Mouse (Mus musculus): ENCODE data around the gene Dsn1.

Gene Dsn1

GRCm38 (mm10) chr2:157006511-157007233 lies at the start of gene Dsn1:
Dsn1 (minus strand) TSS chr2:157007154.
- peak; percentile 90 for DNase-seq

DNA sequence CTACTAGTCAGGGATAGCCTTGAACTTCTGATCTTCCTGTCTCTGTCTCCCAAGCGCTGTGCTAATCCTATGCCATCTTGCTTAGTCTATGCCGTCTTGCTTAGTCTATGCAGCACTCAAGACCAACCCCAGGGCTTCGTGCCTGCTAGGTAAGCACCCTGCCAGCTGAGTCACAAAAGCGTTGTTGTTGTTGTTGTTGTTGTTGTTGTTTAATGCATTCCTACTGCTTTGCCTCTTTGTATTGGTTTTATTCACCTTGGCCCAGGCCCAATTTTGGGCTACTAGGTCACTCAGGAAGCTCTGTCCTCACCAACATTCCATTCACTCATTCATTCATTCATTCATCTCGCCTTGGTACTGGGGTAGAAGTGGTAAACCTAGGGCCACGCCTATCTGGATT lies 48.8 kb upstream of the Dsn1 start:
- no peak for DNase-seq

DNA sequence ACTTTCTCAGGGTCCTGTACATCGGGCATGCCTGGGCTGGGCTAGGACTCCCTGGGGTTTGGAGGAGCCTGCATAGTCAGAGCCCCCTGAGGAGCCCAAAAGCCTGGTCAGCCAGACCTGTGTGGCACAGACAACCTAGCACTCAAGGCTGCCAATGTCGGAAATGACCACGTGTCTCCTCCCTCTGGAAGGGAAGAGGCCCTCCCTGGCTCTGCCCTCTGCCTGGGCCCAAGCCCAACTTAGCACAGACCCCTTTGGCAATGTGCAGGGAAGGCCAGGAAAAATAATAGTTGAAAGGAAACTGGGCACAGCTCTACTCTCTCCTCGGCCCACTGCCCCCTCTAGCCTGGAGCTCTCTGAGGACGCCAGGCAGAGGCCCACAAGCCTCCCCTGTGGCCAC lies 47.9 kb upstream of the Dsn1 start:
- DNase-seq, result no peak

GRCm38 (mm10) chr2:157054297-157054696 lies 47.3 kb upstream of the Dsn1 start:
- no peak for DNase-seq

DNA sequence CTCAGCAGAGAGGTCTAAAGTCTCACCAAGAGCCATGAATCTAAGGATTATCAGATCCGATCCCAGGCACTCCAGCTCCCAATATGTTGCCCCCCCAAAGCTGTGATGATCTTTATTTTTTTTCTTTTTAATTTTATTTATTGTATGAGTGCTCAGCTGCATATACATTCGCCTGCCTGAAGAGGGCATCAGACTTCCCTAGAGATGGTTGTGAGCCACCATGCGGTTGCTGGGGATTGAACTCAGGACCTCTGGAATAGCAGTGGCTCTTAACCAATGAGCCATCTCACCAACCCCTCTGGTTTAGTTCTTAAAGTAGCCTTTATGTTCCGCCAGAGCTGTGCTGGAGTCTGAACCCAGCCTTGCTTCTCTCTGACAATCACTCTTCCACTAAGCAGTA lies 46.8 kb upstream of the Dsn1 start:
- no peak for DNase-seq

DNA sequence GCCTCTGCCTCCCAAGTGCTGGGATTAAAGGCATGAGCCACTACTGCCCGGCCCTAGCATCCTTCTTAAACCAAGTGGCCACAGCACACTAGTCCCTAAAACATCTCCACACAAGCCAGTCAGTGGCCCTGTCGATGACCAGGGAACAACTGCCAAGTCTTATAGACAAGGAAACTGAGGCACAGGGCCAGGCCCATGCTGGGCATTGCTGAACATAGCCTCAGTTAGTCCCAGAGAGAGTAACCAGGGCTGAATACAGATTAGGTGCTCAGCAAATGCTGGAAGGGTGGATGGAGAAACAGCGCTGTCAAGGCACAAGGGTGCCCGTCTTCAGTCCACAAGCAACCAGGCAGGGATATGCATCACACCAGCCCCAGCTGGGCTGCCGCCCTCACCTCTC lies 46.2 kb upstream of the Dsn1 start:
- DNase-seq, result no peak

DNA sequence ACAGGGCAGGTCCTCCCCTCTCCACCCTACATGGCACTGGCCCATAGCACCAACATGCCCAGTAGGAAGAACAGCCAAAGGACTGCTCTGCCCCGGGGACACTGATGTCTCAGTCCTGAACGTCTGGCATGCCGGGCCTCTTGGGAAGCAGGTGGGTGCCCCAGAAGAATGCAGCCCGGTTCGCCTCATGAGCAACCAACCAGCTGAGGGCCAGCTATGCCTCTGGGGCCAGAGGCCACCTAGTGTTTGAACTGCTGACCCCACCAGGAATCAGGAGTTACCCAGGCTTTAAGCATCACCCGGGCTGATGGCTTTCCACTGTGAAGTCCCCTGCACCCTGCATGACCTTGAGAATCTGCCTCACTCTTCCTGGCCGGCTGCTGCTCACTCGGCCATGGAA lies 45.5 kb upstream of the Dsn1 start:
- no peak for DNase-seq

DNA sequence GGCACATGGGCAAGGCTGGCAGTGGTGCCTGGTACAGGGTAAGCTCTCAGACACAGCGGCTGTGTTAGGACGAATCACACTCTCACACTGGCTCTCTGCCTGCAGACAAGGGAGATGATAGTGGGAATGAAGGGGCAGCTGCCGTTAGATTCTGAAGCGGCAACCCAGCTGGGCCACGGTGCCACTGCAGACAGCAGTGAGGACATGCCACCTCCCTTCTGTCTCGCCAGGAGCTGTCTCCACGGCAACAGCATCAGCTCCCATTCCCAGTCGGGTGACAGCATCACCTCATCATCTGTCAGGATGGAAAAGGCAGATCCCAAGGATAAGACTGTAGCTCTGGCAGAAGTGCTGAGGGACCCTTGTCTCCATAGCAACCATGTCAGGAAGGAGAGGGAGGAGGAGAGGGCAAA lies 42.9 kb upstream of the Dsn1 start:
- no peak for DNase-seq

GRCm38 (mm10) chr2:157048395-157049181 lies 41.6 kb upstream of the Dsn1 start:
- no peak for DNase-seq

GRCm38 (mm10) chr2:157046956-157047355 lies 40.0 kb upstream of the Dsn1 start:
- DNase-seq, result no peak

- DNase-seq, result no peak
Measured at GRCm38 (mm10) chr2:157045932-157046331, 39.0 kb upstream of the Dsn1 start.

DNA sequence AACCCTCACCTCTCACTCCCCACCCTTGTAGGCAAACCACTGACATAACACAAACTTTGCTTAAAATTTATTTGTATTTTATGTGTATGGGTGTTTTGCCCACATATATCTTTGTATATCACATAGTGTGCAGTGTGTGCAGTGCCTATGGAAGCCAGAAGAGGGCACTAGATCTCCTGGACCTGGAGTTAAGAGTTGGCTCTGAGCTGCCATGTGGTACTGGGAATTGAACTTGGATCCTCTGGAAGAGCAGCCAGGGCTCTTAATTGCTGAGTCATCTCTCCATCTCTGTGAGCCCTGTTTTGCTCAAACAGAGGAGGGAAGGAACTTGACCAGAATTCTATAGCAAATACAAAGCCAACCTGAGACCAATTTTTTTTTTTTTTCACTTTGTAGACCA lies 37.0 kb upstream of the Dsn1 start:
- DNase-seq, result no peak

DNA sequence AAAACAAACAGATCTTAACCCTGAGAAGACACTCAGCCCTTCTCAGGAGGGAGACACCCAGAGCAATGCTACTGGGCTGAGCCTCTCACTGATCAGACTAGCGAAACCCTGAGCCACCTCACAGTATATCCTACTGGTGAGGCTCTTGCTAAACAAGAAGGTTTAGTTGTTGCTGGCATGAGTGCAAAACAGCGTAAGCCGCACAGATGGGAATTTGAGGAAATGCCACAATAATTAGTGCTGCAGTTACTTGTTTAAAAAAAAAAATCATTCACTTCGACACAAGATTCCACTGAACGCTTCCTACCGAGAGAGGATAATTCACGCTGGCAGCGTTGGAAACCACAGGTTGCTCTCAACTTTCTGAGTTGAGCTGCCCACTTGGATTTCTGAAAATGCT lies 36.6 kb upstream of the Dsn1 start:
- DNase-seq, result no peak

GRCm38 (mm10) chr2:157041421-157041820 lies 34.5 kb upstream of the Dsn1 start:
- DNase-seq, result no peak

- DNase-seq, result no peak
Measured at GRCm38 (mm10) chr2:157040649-157041046, 33.7 kb upstream of the Dsn1 start.

- no peak for DNase-seq
Measured at GRCm38 (mm10) chr2:157039900-157040648, 33.1 kb upstream of the Dsn1 start.

- DNase-seq, result no peak
Measured at GRCm38 (mm10) chr2:157037303-157037702, 30.3 kb upstream of the Dsn1 start.

DNA sequence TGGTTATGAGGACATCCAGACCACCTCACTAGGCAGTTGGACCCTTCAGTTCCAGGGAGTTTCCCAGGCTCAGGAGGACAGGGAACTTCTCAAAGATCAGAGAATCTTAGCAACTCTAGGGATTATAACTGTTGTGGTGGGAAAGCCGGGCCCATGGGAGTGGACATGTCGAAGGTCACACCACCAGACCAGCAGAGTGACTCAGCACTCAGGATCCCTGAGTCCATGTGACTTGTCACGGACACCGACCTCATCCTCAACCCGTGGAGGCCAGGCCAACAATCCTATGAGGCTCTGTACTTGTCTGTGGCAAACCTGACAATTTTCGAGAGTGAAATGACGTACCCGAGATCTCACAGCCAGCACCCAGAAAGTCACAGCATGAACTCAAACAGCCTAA lies 29.4 kb upstream of the Dsn1 start:
- DNase-seq, result peak; percentile 23

DNA sequence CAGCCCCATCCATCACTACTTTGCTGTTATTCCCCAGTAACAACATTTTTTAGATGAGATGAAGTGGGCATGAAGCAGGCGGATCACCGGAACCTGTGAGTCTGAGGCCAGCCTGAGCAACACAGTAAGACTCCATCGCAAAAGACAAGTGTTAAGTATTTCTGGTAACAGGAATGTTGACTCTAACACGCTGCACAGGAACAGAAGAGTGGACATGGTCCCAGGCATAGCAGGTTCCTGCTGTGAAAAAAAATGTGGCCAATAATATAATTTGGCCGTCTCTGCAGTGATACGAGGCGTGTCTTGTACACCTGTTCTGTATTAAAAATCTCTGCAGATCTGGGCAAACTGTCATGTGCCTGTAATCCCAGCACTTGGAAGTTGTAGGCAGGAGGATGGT lies 28.4 kb upstream of the Dsn1 start:
- DNase-seq, result no peak

DNA sequence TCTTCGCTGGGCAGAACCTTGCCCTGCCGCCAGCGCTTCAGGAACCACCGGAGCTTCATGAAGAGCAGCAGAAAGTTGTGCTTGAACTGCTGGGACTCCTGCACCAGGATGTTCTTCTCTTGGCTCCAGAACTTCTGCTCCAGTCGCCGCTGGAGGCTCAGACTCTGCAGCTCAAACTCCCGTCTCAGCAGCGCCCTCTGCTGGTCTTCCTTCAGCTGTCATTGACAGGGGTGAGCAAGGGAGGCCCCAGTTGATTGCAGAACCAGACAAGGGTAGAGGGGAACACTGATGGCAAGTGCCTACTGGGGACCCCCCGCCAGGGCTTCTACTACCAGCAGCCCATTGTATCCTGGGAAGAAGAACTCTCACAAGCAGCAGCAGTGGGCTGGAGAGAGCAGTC lies 23.9 kb upstream of the Dsn1 start:
- DNase-seq, result peak; percentile 80

GRCm38 (mm10) chr2:157028261-157028660 lies 21.3 kb upstream of the Dsn1 start:
- no peak for DNase-seq

GRCm38 (mm10) chr2:157027106-157028008 lies 20.4 kb upstream of the Dsn1 start:
- no peak for DNase-seq

DNA sequence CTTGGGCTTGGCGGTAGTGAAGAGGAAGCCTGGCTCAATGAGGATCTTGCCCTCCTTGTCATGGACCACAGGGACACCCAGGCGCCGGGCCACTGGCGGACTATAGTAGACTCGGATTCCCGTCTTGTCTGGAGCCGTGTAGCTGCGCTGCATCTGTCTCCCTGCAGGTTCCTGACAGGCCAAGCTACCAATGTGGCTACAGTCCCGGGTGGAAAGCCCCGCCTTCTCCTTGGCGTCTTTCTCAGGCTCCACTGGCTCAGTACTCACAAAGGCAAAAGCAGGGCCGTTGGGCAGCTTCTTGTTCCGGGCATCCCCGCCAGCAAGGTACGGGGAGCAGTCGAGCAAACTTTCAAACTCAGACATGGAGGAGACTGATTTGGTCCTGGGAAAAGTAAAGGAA lies 14.2 kb upstream of the Dsn1 start:
- no peak for DNase-seq

Measured in kidney, adult 9 months (tissue).